Mouse (Mus musculus) right cerebral cortex, postnatal 4 days (tissue): Measurements from ENCODE around the gene Cxcr2.

ENCODE experiments used
- DNase-seq: peaks from one replicate; pipeline ENCODE4 v3.0.0-alpha.2; 2022

Cxcr2 gene

DNA sequence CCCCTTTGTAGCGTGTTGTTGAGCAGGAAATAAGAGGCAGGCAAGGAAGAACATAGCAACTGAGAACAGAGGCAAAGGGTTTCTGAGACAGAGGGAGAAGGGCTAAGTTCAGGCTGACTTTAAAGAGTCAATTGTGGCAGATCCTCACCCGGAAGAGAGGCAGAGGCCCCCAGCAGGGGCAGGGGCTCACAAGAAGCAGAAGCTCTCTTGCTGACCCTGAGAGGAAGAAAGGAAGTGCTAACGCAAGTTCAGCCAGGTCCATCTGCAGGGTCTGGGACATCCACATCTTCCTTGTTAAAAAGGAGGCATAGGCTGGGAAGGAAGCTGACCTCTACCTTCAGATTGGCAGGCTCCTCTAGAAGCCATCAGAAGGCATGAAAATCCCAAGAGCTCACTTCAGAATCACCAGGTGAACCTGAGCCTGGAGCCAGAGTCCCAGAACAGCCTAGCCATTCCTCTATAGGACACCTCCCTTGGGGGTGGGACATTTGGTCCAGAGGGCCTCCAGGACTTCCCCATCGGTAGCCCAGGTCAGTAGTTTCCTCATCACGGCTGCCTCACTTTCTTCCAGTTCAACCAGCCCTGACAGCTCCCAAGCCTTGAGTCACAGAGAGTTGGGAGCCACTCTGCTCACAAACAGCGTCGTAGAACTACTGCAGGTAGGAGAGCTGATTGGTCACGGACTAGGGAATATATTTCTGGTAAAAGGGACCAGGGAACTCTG is at the start of gene Cxcr2:
TSS of gene Cxcr2 (plus strand) at position 529 of the 724 bp plus-strand sequence.
- no peak for DNase-seq

DNA sequence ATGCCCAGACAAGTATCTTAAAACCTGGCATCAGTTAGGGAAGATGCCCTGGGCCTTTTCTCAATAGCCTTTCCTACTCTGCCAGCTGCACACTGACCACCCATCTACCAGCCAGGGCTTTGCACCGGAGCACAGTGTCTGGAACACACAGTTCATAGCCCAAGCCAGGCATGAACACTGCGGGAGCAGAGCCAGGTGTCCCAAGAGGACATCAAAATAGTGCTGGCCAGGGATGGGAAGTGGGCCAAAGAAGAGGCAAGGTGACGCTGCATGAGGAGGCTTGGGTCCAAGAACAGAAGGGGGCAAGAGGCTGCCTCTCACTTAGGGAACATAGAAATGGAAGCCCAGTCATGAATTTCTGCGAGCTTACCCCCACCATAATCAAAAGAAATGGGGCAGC is 48.1 kb upstream of the Cxcr2 start:
- no peak for DNase-seq

DNA sequence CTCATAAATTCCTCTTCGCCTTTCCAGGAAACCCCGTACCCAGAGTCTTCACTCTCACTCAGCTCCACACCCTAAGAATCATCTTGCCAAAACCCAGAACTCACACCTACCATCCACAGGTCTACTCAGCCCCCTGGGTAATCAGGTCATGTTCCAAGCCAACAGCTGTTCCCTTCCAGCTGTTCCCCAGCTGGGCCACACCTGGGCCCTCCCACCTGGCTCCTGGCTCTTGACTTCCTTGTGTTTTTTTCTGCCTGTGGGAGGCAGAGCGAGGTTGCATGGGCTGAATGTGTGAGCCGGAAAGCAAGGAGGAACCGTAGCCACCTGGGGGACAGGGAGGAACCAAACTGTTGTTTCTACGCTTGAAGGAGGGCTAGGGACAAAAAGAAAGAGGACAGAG is 47.6 kb upstream of the Cxcr2 start:
- DNase-seq, result no peak

DNA sequence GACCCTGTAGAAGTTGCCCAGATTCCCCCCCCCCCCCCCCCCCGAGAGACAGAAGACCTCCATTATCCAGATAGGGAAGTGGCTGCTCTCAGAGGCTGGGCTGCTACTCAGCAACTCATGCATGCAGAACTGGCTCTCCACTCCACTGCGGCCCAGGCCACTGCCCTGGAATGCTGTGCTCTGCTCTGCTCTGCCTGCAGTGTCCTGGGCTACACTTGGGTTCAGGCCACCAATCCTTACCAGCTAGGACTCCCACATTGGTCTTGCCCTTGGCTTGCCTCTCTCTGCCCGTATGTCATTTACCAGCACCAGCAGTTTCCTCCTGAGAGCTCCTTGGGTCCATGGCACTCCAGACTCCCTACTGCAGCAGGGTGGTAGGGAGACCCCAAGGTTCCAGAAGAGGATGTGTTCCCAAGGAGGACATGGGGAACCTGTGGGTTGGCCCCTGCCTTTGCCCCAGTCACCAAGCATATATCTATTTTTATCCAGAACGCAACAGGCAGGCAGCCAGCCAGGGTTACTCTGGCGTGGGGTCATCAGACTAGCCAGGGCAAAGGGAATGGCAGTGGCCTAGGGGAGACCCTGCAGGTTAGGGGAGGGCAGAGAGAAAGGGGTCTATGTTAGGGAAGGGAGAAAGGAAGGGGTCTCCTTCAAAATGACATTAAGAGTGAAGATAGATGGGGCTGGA is 45.7 kb upstream of the Cxcr2 start:
- no peak for DNase-seq

DNA sequence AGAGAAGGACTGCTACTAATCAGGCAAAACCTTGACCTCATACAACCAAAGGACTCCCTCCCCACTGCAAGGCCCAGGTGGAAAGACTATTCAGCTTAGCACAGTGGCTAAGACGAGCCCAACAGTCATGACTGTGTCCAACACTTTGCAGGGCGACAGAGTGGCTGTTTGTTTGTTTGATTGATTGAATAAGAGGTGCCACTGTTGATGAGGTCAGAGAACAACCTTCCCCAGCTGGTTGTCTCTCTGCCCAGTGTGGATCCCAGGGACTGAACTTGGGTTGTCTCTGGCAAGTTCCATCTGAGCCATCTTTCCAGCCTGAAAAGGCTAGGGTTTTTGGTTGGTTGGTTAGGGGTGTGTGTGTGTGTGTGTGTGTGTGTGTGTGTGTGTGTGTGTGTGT is 44.1 kb upstream of the Cxcr2 start:
- DNase-seq, result no peak

DNA sequence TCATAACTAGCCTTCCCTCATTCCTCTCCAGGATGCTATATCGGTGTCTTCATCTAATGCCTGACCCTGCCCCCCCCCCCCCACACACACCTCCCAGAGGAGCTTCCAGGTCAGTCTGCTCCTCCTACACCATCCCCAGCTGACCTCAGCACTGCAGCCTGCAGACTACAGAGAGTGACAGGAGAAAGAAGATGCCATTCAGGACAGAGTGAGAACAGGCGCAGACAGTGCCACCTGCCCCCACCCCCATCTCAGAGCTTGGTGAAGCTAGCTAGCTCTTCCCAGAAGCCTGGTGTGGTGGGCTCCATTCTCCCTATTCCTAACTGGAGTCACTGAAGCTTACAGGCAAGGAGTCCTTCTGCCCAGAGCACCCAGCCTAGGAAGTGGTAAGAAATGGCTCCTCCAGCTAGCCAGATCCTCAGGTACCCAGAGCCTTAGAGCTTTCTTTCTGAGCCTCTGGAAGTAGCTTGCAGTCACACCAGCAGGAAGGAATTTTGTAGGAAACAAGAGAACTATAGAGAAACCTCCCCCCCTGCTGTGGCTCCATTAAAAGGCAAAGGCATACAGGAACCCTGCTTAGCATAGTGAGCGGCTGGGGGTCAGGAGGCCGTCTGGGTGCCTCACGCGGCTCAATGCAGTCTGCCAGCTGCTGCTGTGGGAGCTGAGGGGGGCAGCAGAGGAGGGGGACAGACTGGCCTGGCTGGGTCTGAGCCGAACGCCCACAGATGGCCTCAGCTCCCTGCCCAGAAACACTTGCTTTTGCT is 42.7 kb upstream of the Cxcr2 start:
- peak; percentile 38 for DNase-seq

DNA sequence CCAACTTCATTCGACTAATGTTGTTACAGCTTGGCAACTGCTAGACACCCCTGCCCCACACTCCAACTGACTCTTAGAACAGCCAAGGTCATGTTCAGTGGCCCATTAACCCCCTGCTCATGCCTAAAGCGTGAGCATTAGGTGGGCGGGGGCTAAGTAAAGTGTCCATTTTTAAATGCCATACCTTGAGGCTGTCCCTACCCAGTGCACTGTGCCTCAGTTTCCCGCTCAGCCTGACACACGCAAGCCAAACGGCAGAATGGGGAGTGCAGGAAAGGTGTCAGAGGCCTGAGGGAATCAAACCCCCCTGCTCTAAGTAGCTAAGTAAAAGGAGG is 42.1 kb upstream of the Cxcr2 start:
- DNase-seq, result no peak

DNA sequence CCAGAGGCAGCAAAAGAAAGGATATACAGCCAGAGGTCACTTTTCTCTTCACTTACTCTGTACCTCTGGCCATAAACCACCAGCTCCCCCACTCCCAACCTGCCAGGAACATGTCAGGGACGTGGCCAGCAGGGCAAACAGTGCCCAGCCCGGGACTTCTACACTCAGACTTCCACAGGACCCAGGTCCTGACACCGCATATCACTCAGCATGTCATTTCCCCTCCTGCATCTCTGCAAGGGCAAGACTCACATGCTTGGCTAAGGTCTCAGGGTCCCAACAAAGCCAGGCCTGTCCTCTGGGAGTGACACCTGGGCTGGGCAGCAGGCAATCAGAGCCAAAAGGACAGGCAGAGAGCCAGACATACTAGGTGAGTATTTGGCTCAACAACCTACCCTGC is 40.7 kb upstream of the Cxcr2 start:
- DNase-seq, result no peak

DNA sequence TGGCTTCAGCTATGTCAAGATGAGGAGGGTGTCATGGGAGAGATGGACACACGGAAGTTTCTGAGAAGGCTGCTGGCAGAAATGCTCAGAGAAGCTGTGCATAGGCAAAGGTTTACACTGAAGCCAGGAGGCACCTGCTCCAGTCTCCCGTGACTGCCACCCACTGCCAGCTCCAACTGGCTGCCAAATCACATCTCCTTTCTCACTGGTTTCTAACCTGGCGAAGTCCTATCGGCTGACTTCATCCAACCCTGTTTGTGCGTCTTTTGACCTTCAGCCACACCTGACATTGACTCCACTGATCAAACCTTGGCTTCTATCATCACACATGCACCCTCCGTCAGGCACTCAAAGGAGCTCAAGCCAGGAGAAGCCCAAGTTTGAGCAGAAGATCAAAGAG is 35.9 kb upstream of the Cxcr2 start:
- no peak for DNase-seq

DNA sequence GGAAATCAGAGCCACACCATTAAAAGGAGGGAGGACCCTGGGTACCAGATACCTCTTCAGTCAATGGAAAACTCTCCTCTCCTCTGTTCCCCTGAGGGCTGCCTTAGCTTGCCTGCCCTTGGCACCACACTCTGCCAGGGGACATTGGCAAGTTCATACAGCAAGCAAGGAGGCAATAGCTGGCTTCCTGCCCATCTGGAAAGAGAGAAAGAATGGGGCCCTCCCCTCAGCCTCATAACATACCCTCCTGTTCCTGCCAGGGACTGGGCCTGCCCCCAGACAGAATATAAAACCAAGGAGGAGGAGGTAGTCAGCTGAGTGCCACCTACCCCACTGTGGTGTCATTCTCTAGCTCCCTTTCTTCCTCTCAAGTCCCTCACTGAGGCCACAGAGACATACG is 34.7 kb upstream of the Cxcr2 start:
- peak; percentile 29 for DNase-seq

DNA sequence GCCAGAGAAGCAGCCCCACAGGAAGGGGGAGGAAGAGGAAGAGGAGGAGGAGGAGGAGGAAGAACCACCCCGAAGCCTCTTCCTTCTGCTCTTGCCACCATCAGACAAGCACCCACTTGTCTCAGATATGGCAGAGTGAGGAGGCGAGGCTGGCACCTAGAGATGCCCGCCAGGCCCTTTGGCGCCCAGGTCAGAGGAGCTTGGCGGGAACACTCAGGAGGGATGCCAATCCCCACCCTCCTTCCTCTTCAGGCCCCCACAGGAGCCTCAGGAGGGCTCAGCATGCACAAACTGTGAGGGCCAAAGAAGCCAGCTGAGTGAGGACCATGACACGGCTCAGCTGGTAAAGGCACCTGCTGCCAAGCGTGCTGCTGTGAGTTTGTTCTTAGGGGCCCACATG is 32.7 kb upstream of the Cxcr2 start:
- DNase-seq, result no peak

DNA sequence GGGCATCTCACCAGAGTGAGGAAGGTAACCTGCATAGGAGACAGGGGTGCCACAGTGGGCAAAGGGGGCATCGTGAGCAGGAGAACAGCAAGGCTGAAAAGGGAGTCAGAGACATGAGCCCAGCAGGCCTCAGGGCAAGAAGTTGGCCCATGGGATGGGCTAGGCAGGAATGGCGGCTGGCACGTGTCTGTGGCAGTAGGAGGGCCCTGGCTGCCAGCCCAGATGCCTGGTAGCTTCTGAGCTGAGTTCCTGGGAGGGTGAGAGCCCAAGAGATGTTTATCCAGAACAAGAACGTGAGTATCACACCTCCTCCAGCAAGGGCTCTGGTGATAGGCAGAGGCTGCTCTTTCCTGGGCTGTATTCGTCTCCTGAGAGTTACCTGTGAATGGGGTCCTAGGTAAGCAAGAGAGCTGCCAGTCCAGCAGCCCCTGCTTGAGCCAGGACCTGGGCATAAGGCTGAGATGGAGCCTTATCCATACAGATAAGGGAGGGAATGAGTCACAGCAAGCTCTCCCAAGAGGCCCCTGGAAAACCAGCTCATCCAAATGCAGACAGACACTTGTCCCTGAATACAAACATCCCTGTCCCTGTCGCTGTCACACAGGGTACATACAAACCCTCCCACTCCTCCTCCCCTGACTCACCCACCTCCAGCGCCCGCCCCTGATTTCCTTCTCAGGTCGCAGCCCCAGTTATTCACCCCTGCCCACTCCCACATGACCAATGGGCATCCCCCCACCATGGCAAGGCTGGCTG is 31.8 kb upstream of the Cxcr2 start:
- peak; percentile 49 for DNase-seq

DNA sequence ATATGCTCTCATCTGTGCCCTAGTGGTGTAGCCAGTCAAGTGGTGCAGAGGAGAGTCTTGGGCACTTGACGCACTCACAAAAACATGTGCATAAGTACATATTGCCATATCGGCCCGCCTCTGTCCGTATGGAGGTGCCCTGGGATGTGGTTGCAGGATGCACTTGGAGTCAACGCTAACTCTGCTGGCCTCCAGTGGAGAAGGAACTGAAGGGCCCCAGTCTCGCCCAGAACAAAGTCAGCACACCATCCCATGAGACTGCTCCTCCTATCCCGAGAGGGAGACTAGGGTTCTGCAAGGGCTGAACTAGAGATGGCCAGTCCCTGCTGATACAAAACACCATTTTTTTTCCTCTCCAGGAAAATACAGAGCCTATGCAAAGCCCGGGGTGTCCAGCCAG is 30.6 kb upstream of the Cxcr2 start:
- DNase-seq, result no peak

DNA sequence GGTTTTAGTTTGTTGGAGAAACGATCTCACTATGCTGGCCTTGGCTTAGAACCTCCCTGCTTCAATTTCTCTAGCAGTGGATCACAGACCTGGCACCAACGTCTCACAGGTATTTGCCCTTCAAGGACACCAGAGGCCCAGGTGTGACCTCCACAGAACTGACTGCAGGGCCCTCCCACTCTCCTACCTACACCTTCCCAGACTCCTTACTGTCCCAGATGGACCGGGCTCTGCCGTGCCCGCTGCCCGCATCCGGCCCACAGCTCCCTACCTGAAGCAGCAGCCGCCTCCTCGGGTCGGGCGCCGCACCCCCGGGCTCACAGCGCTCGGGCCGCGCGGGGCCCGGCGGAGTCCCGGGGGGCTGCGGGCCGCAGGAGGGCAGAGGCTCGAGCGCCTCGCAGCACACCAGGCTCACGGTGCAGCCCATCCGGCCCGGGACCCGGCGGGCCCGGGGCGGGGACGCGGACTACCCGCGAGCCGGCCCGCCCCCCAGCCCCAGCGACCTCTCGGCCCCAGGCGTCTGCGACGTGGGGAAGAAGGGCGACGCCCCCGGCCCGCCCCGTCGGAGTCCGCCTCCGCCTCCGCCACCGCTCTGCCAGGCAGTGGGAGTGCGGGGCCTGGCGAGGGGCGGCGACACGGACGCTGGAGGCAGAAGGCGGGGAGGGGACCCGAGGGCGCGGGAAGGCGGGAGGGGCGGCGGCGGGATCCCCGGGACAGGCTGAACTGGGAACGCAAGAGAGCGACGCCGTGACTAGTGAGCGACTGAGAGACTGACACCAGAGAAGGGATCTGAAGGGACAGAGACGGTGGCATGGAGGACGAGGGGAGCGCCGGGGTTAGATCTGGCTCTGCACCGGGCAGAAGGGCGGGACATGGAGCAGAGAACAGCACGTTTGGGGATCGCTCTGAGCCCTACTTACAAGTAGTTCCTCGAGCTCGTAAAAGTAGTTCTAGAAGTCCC is 29.5 kb upstream of the Cxcr2 start, which contains the start of gene Tns1:
TSS of gene Tns1 (minus strand) at position 429 of the 961 bp plus-strand sequence.
- peak; percentile 29 for DNase-seq

DNA sequence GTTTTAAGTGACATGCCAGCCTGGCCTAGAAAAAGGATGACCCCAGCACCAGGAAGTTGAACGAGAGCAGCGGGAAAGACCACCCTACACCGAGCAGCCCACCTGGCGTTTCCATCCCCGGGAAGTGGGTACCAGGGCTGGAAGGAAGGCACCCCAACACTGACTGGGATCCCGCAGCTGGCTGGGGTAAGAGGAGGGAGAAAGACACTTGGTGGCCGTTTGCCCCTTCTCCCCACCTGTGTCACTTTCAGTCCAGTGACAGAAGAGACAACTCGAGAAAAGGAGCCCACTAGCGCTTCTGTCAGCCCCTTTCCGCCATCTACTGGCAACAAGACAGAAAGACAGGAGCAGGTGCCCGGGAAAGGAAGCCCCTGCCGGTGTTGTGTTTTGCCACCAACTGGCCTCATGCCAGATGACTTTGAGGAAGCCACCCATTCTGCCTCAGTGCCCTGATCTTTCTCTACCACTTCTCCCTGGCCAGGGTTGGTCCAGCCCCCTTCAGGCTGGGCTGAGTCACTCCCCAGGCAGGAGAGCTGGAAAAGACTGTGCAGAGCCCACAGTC is 28.7 kb upstream of the Cxcr2 start, which contains the start of gene Rufy4:
TSS of gene Rufy4 (plus strand) at position 551 of the 562 bp plus-strand sequence.
- DNase-seq, result peak; percentile 67

DNA sequence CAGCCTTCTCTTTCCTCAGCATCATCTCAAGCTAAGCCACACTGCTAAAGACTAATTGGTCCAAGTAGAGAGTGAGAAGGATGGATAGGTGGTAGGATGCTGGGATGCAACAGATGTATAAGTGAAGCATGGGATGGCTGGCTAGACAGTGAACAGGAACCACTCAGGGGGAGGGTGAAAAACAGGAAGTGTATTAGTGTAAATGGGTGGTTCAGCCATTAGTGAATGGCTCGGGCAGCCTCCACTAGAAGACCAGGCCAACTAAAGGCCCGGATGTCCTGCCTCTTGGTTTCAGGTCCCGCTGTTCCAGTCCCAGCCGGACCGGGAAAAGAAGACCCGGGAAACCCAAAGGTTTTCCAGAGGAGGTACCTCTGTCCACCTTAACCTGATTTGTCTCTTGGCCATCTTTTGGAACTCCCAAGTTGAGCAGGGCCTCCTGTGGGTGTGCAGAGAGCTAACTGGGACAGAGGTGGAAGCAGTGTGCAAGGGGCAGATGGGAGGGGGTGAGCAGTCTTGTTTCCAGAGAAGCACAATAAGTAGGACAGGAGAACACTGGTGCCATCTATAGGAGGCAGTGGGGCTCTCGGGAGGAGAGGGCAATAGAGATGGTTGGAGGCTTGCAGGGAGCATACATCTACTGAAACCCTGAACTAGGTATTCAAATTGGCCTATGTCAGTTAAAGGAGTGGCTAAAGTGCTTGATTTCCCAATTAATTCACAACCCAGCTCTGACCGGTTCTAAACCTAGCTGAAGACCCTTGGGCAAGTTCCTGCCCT is 22.7 kb upstream of the Cxcr2 start:
- DNase-seq, result no peak

DNA sequence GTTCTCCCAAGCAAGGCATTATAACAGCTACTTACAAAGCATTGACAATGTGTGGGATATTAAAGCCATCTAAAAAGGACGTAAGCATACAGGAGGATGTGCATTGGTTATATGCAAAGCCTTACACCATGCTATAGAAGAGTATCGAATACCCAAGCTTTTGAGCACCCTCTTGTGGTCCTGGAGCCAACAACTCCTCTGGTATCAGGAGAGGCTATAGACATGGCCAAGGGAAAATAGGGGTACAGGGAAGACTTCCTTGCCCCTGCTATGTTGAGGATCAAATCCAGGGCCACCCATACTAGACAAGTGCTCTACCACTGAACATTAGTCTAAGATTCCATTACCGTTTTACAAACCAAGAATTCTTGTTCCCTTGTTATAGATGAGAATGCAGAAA is 21.8 kb upstream of the Cxcr2 start:
- no peak for DNase-seq

DNA sequence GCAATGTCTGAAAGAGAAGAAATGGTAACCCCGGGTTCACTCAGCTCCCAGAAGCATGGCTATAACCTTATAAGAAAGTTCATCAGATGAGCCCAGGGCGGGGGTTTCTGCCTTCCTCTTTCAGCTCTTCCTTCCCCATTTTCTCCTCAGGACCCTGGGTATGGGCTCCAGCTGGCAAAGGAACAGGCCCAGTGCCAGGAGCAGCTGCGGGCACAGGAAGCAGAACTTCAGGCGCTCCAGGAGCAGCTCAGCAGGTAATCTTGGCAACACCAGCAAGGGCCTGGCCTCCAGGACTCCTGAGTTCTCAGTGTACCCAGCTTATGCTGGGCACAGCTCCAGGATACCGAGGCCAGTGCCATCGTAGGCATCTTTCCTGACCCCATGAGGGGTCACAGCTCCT is 19.8 kb upstream of the Cxcr2 start:
- no peak for DNase-seq

DNA sequence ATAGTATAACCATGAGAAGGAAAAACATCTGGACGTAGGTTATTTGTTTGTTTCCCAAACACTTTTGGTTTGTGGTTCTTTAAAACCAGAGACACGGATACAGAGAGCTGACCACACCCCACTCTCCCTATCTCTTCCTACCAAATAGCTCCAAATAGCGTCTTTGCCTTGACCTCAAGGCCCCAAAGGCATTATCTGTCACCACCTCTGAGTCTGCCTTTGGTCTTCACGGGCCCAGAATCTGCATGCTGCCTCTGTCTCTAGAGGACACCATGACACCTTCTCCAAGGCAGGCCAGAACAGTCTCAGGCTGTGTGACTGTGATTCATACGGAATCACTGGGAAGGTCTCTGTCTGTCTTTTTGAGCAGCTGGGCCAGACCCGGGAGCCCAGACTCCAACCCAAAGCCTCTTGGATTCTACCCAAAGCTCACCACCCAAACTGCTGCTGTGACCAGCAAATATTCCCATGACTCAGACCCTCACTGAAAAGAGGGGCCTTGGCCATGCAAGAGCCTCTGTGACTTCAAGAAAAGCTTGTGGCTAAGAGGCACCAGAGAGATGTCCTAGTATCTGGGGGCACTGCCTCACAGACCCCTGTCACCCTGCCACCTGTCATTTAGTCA is 18.4 kb upstream of the Cxcr2 start:
- no peak for DNase-seq

DNA sequence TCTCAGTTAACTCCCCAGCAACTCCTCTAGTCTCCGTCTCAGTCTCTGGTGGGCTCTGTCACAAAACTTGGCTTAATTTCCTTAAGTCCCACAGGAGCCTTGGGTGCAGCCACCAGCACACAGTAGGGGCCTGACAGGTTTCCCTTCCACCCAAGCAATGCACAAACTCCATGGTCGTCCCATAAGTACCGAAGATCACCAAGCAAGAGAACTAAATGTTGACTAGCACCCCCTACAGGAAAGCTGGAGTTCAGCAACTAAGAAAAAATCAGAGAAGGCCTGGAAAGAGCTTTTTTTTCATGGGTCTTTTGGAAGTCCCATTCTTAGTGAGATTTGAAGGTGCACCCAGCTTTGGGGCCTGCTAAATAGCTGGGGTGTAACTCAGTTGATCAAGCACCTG is 14.4 kb upstream of the Cxcr2 start:
- no peak for DNase-seq
